Mouse (Mus musculus) stomach, embryonic 14.5 days (tissue): ENCODE data around the gene Ssbp2. TPM values are rescaled to one million over a fixed set of nuclear protein-coding genes. Genes with fewer than 3 reads are reported as not detected.

Experiments
- ATAC-seq: fragments of 200-750 bp; cut with Nextera tagmentation; 2 replicates; pipeline ENCODE4 v1.8.0; 2017; ENCODE audit warnings: low read depth, moderate TSS enrichment; ENCODE audit not compliant: insufficient number of reproducible peaks, insufficient read depth, low FRiP score
- H3K27ac ChIP-seq: fragments of 300-500 bp; sonication (generic); 2 replicates; pipeline ENCODE4 v1.5.1; 2014; ENCODE audit warnings: mild to moderate bottlenecking, low read length, moderate library complexity, mixed read lengths
- H3K27me3 ChIP-seq: fragments of 300-500 bp; sonication (generic); 2 replicates; pipeline ENCODE4 v1.6.1; 2014; ENCODE audit warnings: low read length, control low read depth, mixed read lengths; ENCODE audit not compliant: control insufficient read depth, insufficient read depth
- H3K36me3 ChIP-seq: fragments of 300-500 bp; sonication (generic); 2 replicates; pipeline ENCODE4 v1.6.1; 2014; ENCODE audit warnings: mild to moderate bottlenecking, control low read depth, low read length, moderate library complexity, mixed read lengths; ENCODE audit not compliant: control insufficient read depth, insufficient read depth
- H3K4me1 ChIP-seq: fragments of 300-500 bp; sonication (generic); 2 replicates; pipeline ENCODE4 v1.6.1; 2014; ENCODE audit warnings: low read length, control low read depth, mixed read lengths; ENCODE audit not compliant: control insufficient read depth, insufficient read depth
- H3K4me2 ChIP-seq: fragments of 300-500 bp; sonication (generic); replicated peaks from 2 replicates; pipeline ENCODE4 v1.6.1; 2014; ENCODE audit warnings: low read depth, low read length, control low read depth
- H3K4me3 ChIP-seq: fragments of 300-500 bp; sonication (generic); 2 replicates; pipeline ENCODE4 v1.5.1; 2014; ENCODE audit warnings: low read depth, low read length, control low read depth
- H3K9ac ChIP-seq: fragments of 300-500 bp; sonication (generic); replicated peaks from 2 replicates; pipeline ENCODE4 v1.6.1; 2014; ENCODE audit warnings: low read depth, mild to moderate bottlenecking, control low read depth, low read length, moderate library complexity, mixed read lengths
- H3K9me3 ChIP-seq: fragments of 300-500 bp; sonication (generic); 2 replicates; pipeline ENCODE4 v1.6.1; 2016; ENCODE audit warnings: low read depth, low read length, control low read depth; ENCODE audit not compliant: control insufficient read depth
- WGBS: fragments of 180-500 bp; shearing (Covaris S2); extraction: QIAGEN DNeasy Blood & Tissue Kit; methylation state at CpG from one replicate; pipeline ENCODE4 v1.1.7; 2014; 5-methylcytosine and 5-hydroxymethylcytosine counted together
- polyA plus RNA-seq: library from polyadenylated mRNA; unstranded; fragments of >200 nt; fragmentation: Nextera tagmentation; extraction: Ambion mirVana; gene quantifications from 2 replicates; pipeline ENCODE4 v1.2.1, GENCODE M21; 2014

Gene Ssbp2
- polyA plus RNA-seq, 1 experiment from 2014 or later = 171 TPM

DNA sequence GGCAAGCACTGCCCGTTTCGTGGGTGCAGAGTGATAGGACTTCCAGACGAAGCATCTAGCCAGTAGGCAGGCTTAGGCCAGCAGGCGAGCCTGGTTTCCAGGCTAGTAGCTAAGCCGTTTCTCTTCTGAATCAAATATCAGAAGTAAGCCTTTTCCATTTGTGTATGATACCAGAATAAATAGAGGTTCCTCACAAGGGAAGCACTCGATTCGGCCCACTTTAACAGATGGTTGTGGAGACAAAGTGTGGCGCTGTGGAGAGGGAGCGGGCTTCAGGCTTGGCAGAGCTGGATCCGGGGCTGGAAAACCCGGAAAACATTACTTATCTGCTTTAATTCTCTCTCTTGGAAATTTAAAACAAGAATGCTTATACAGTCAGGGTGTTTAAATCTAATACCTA lies 27.1 kb upstream of the Ssbp2 start:
- no peaks in the 10 kb centered on the region for H3K27me3 ChIP-seq
- WGBS = 74% methylated on average over 11 of the region's 11 CpGs
- H3K4me3 ChIP-seq = no peak overlapping the region
- H3K9ac ChIP-seq = no peak overlapping the region
- no peaks in the 10 kb centered on the region for H3K36me3 ChIP-seq
- ATAC-seq = no peak
- no peaks in the 10 kb centered on the region for H3K9me3 ChIP-seq
- H3K4me1 ChIP-seq = 0 out of 2 replicates have a peak, but pooled peaks cover 4% of the 10 kb centered on the region
- no peak overlapping the region for H3K4me2 ChIP-seq
- H3K27ac ChIP-seq = no peak overlapping the region

DNA sequence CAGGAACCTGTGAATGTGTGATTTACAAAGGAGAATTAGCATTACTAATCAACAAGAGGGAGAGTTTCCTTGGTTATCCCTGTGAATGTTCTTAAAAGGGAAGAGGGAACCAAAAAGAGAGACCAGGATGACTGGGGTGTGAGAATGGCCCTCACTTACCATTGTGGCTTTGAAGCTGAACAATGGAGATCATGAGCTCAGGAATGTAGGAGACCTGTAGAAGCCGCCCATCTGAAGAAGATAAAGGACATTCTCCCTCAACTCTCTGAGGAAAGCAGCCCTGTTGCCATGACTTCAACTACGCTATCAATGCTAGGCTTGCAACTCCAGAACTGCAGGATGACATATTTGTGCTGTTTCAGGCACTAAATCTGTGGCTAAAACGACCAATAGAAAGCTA lies 22.2 kb upstream of the Ssbp2 start:
- Histone ChIP-seq H3K4me3 (no peak overlapping the region), H3K27me3 (no peaks in the 10 kb centered on the region), H3K9ac (no peak overlapping the region), H3K4me1 (no peaks in the 10 kb centered on the region), H3K36me3 (no peaks in the 10 kb centered on the region), H3K9me3 (no peaks in the 10 kb centered on the region), H3K4me2 (no peak overlapping the region), H3K27ac (no peak overlapping the region)
- WGBS = 69% methylated on average over 3 of the region's 3 CpGs
- ATAC-seq = no peak

- H3K9ac ChIP-seq = no peak overlapping the region
- 86% methylated on average over 5 of the region's 5 CpGs for WGBS
- H3K4me3 ChIP-seq = no peak overlapping the region
- H3K36me3 ChIP-seq = no peaks in the 10 kb centered on the region
- no peaks in the 10 kb centered on the region for H3K4me1 ChIP-seq
- no peak overlapping the region for H3K4me2 ChIP-seq
- no peaks in the 10 kb centered on the region for H3K27me3 ChIP-seq
- no peaks in the 10 kb centered on the region for H3K9me3 ChIP-seq
- no peak for ATAC-seq
- H3K27ac ChIP-seq = no peak overlapping the region
Measured at GRCm38 (mm10) chr13:91441476-91441875, 18.6 kb upstream of the Ssbp2 start.

DNA sequence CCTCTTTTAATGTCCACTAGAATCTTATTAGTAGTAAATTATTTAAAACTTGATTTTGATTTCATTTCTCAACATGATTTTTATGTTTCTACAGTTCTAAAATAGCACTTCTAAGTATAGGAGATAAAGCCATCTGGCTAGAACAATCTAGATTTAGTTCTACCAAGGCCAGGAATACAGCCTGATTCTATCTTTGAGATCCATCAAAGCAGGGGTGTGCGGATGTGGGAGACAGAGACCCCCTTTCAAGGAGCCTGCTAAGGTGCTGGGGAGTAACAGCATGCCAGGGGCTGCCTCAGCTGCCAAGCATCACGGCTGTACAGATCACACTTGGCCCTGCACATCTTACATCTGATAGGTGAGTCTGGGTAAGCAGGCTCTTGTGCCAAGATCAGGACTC lies 13.4 kb upstream of the Ssbp2 start:
- no peaks in the 10 kb centered on the region for H3K27me3 ChIP-seq
- no peaks in the 10 kb centered on the region for H3K9me3 ChIP-seq
- no peak for ATAC-seq
- H3K4me3 ChIP-seq = no peak overlapping the region
- no peak overlapping the region for H3K4me2 ChIP-seq
- no peaks in the 10 kb centered on the region for H3K36me3 ChIP-seq
- no peak overlapping the region for H3K9ac ChIP-seq
- WGBS = 72% methylated on average over 2 of the region's 2 CpGs
- no peaks in the 10 kb centered on the region for H3K4me1 ChIP-seq
- H3K27ac ChIP-seq = no peak overlapping the region

GRCm38 (mm10) chr13:91448936-91449335 lies 11.1 kb upstream of the Ssbp2 start:
- ATAC-seq = no peak
- 76% methylated on average over 5 of the region's 5 CpGs for WGBS

DNA sequence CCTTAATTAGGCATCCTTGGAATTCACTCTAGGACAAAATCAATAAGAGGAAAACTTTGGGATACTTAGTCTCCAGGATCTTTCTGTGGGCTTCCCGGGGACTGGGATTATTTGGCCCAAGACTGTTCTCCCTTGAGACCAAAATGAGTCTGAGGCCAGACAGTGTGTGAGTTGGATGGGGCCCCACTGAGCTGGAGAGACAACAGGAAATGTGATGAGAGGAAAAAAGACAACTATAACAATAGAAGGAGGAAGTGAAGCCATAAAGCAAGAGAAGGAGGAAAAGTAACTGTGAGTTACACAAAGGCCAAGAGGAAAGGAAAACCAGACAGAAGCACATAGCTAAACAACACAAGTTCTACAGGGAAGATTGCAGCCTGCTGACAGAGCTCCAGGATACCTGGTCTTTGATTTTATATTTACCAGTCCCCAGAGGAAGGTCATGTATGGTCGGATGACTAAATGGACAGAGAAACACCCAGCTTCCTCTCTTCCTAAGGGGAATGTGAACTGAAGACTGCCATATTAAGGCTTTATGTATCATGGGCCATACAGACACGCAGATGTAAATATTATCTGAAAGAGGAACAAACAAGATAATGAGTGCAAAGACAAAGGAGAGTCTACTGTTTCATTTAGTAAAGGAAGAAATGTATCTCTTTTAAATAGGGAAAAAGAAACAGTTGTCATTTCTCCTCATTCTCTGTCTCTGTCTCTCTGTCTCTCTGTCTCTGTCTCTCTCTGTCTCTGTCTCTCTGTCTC lies 8.5 kb upstream of the Ssbp2 start:
- Histone ChIP-seq H3K9me3 (no peaks in the 10 kb centered on the region), H3K4me2 (no peak overlapping the region), H3K9ac (no peak overlapping the region), H3K4me1 (no peaks in the 10 kb centered on the region), H3K4me3 (no peak overlapping the region), H3K27ac (no peak overlapping the region), H3K36me3 (no peaks in the 10 kb centered on the region), H3K27me3 (no peaks in the 10 kb centered on the region)
- no peak for ATAC-seq
- 70% methylated on average over 3 of the region's 3 CpGs for WGBS

More at GRCm38 (mm10) chr13:91448936-91449335, 11.1 kb upstream of the Ssbp2 start:
- no peak overlapping the region for H3K4me3 ChIP-seq
- no peaks in the 10 kb centered on the region for H3K9me3 ChIP-seq
- H3K36me3 ChIP-seq = no peaks in the 10 kb centered on the region
- no peaks in the 10 kb centered on the region for H3K27me3 ChIP-seq
- H3K9ac ChIP-seq = no peak overlapping the region
- H3K4me2 ChIP-seq = no peak overlapping the region
- H3K4me1 ChIP-seq = no peaks in the 10 kb centered on the region
- H3K27ac ChIP-seq = no peak overlapping the region

GRCm38 (mm10) chr13:91452269-91452668 lies 7.8 kb upstream of the Ssbp2 start:
- H3K27ac ChIP-seq = no peak overlapping the region
- no peaks in the 10 kb centered on the region for H3K36me3 ChIP-seq
- no peak overlapping the region for H3K9ac ChIP-seq
- H3K27me3 ChIP-seq = no peaks in the 10 kb centered on the region
- no peak overlapping the region for H3K4me3 ChIP-seq
- 92% methylated on average over 3 of the region's 3 CpGs for WGBS
- H3K4me1 ChIP-seq = no peaks in the 10 kb centered on the region
- no peaks in the 10 kb centered on the region for H3K9me3 ChIP-seq
- ATAC-seq = no peak
- H3K4me2 ChIP-seq = no peak overlapping the region

GRCm38 (mm10) chr13:91453236-91453635 lies 6.8 kb upstream of the Ssbp2 start:
- Histone ChIP-seq H3K9me3 (no peaks in the 10 kb centered on the region), H3K27ac (no peak overlapping the region), H3K27me3 (no peaks in the 10 kb centered on the region), H3K4me1 (no peaks in the 10 kb centered on the region), H3K4me3 (no peak overlapping the region), H3K36me3 (no peaks in the 10 kb centered on the region), H3K4me2 (no peak overlapping the region), H3K9ac (no peak overlapping the region)
- ATAC-seq = no peak
- 87% methylated on average over 3 of the region's 3 CpGs for WGBS

DNA sequence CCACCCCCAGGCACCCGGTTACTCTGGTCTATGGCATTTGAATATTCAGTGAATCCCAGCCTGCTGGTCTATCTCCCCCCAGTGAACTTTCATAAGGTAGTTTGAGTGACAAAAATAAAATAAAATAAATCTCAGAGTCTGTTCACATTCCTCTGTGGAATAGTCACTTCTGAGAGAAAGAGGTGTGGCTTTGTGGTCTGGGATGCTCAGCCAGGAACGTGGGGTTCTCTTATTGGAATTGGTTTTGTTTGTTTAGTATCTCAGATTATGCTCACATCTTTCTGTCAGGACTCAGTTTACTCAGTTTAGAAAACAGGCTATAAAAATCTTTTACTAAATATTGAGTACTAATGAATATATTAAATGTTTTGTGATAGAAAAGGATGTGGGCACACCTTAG lies 4.0 kb upstream of the Ssbp2 start:
- no peaks in the 10 kb centered on the region for H3K27me3 ChIP-seq
- no peak for ATAC-seq
- no peak overlapping the region for H3K27ac ChIP-seq
- H3K4me1 ChIP-seq = peaks cover 5% of the 10 kb centered on the region
- no peak overlapping the region for H3K4me3 ChIP-seq
- no peak overlapping the region for H3K9ac ChIP-seq
- no peaks in the 10 kb centered on the region for H3K9me3 ChIP-seq
- H3K36me3 ChIP-seq = no peaks in the 10 kb centered on the region
- no peak overlapping the region for H3K4me2 ChIP-seq
- WGBS = 26% methylated on average over 2 of the region's 2 CpGs
